Mouse (Mus musculus) testis, adult 2 months (tissue): Measurements from ENCODE around the gene Lzts2. TPM values are rescaled to one million over a fixed set of nuclear protein-coding genes. Genes with fewer than 3 reads are reported as not detected.

ENCODE experiments used
- H3K27ac ChIP-seq: fragments of 200-500 bp; 2 replicates; pipeline ENCODE4 v1.5.1; 2012; ENCODE audit warnings: low read depth, low read length; ENCODE audit not compliant: control insufficient read depth, insufficient read depth
- H3K27me3 ChIP-seq: fragments of 200-500 bp; 2 replicates; pipeline ENCODE4 v1.6.1; 2012; ENCODE audit warnings: mild to moderate bottlenecking, low read length, moderate library complexity; ENCODE audit not compliant: control insufficient read depth, insufficient read depth
- H3K36me3 ChIP-seq: fragments of 200-500 bp; 2 replicates; pipeline ENCODE4 v1.6.1; 2012; ENCODE audit warnings: mild to moderate bottlenecking, low read length; ENCODE audit not compliant: control insufficient read depth, insufficient read depth
- H3K4me1 ChIP-seq: fragments of 200-500 bp; 2 replicates; pipeline ENCODE4 v1.6.1; 2012; ENCODE audit warnings: low read length; ENCODE audit not compliant: control insufficient read depth, insufficient read depth
- H3K4me3 ChIP-seq: fragments of 200-500 bp; 2 replicates; pipeline ENCODE4 v1.5.1; 2012; ENCODE audit warnings: low read depth, mild to moderate bottlenecking, low read length, moderate library complexity, mixed read lengths; ENCODE audit not compliant: control insufficient read depth
- CTCF ChIP-seq: fragments of 200-500 bp; IDR thresholded peaks from 2 replicates; pipeline ENCODE4 v1.5.1; 2012; ENCODE audit warnings: low read depth, mild to moderate bottlenecking, inconsistent platforms, low read length, moderate library complexity; ENCODE audit not compliant: control insufficient read depth, insufficient read depth, insufficient replicate concordance
- POLR2A ChIP-seq: fragments of 200-500 bp; IDR thresholded peaks from 2 replicates; pipeline ENCODE4 v1.6.1; 2012; ENCODE audit warnings: low read depth, mild to moderate bottlenecking, inconsistent platforms, low read length, moderate library complexity; ENCODE audit not compliant: control insufficient read depth
- polyA plus RNA-seq: library from polyadenylated mRNA; depleted of rRNA; stranded (reverse); fragments of >200 nt; gene quantifications from 2 replicates; pipeline ENCODE4 v1.2.3, GENCODE M21; 2012

The Lzts2 gene
- polyA plus RNA-seq, 1 experiment, result 36.2 TPM

- TF ChIP-seq POLR2A (no peak), CTCF (no peak)
- H3K27me3 ChIP-seq, result 0 out of 2 replicates have a peak, but pooled peaks cover 2% of the 10 kb centered on the region
- peaks cover 14% of the 10 kb centered on the region for H3K4me1 ChIP-seq
- no peak overlapping the region for H3K27ac ChIP-seq
- H3K36me3 ChIP-seq, result no peaks in the 10 kb centered on the region
- H3K4me3 ChIP-seq, result peak overlapping the region; percentile 64
Observed at GRCm38 (mm10) chr19:44989567-44990495, 24.4 kb upstream of the Lzts2 start.

- H3K4me3 ChIP-seq, result no peak overlapping the region
- no peaks in the 10 kb centered on the region for H3K36me3 ChIP-seq
- H3K27me3 ChIP-seq, result 0 out of 2 replicates have a peak, but pooled peaks cover 2% of the 10 kb centered on the region
- peaks cover 14% of the 10 kb centered on the region for H3K4me1 ChIP-seq
- TF ChIP-seq POLR2A (no peak), CTCF (no peak)
- no peak overlapping the region for H3K27ac ChIP-seq
Observed at GRCm38 (mm10) chr19:44991031-44991430, 23.2 kb upstream of the Lzts2 start.

- Histone ChIP-seq H3K27ac (no peak overlapping the region), H3K36me3 (no peaks in the 10 kb centered on the region), H3K4me3 (no peak overlapping the region), H3K27me3 (0 out of 2 replicates have a peak, but pooled peaks cover 2% of the 10 kb centered on the region), H3K4me1 (peaks cover 14% of the 10 kb centered on the region)
- TF ChIP-seq CTCF (no peak), POLR2A (no peak)
Observed at GRCm38 (mm10) chr19:44992246-44992645, 22.0 kb upstream of the Lzts2 start.

GRCm38 (mm10) chr19:44992712-44993111 is 21.5 kb upstream of the Lzts2 start:
- Histone ChIP-seq H3K4me1 (peaks cover 14% of the 10 kb centered on the region), H3K36me3 (no peaks in the 10 kb centered on the region), H3K4me3 (no peak overlapping the region), H3K27ac (no peak overlapping the region), H3K27me3 (0 out of 2 replicates have a peak, but pooled peaks cover 2% of the 10 kb centered on the region)
- TF ChIP-seq CTCF (no peak), POLR2A (no peak)

- Histone ChIP-seq H3K27me3 (no peaks in the 10 kb centered on the region), H3K36me3 (no peaks in the 10 kb centered on the region)
- no peak for TF ChIP-seq POLR2A
Observed at GRCm38 (mm10) chr19:44997786-44998185, 16.4 kb upstream of the Lzts2 start.

GRCm38 (mm10) chr19:44999647-45000046 is 14.6 kb upstream of the Lzts2 start:
- TF ChIP-seq CTCF (no peak), POLR2A (no peak)
- Histone ChIP-seq H3K27ac (no peak overlapping the region), H3K4me1 (no peaks in the 10 kb centered on the region), H3K36me3 (no peaks in the 10 kb centered on the region), H3K27me3 (no peaks in the 10 kb centered on the region), H3K4me3 (no peak overlapping the region)

More at GRCm38 (mm10) chr19:44997786-44998185, 16.4 kb upstream of the Lzts2 start:
- H3K27ac ChIP-seq, result no peak overlapping the region
- no peaks in the 10 kb centered on the region for H3K4me1 ChIP-seq
- H3K4me3 ChIP-seq, result no peak overlapping the region

- H3K27me3 ChIP-seq, result no peaks in the 10 kb centered on the region
- no peak overlapping the region for H3K4me3 ChIP-seq
- no peaks in the 10 kb centered on the region for H3K36me3 ChIP-seq
- no peak overlapping the region for H3K27ac ChIP-seq
- peaks cover 5% of the 10 kb centered on the region for H3K4me1 ChIP-seq
- TF ChIP-seq POLR2A (no peak), CTCF (no peak)
Observed at GRCm38 (mm10) chr19:45002301-45002700, 11.9 kb upstream of the Lzts2 start.
